Mouse (Mus musculus) embryonic fibroblast, embryonic 13.5 days (primary cell): ENCODE results near the gene Mamdc2. TPM values are rescaled to one million over a fixed set of nuclear protein-coding genes. Genes with fewer than 3 reads are reported as not detected.
"Not testable (repeated sequence)": the region's sequence is repeated elsewhere in the genome, so short reads cannot be mapped to it uniquely, and the experiment has no call there.

ENCODE experiments used
- H3K27ac ChIP-seq: 2 replicates; pipeline ENCODE4 v1.5.1; 2012; ENCODE audit warnings: low read length, control low read depth, inconsistent platforms; ENCODE audit not compliant: insufficient read depth
- H3K4me1 ChIP-seq: 2 replicates; pipeline ENCODE4 v1.6.1; 2011; ENCODE audit warnings: low read length; ENCODE audit not compliant: control insufficient read depth, insufficient read depth
- H3K4me3 ChIP-seq: 2 replicates; pipeline ENCODE4 v1.5.1; 2011; ENCODE audit warnings: mild to moderate bottlenecking, control low read depth, low read length; ENCODE audit not compliant: insufficient read depth
- CTCF ChIP-seq: IDR thresholded peaks from 2 replicates; pipeline ENCODE4 v1.5.1; 2011; ENCODE audit warnings: mild to moderate bottlenecking, control low read depth, low read length, moderate library complexity, borderline replicate concordance; ENCODE audit not compliant: insufficient read depth
- POLR2A ChIP-seq: IDR thresholded peaks from 2 replicates; pipeline ENCODE4 v1.6.1; 2011; ENCODE audit warnings: low read depth, mild to moderate bottlenecking, control low read depth, low read length, moderate library complexity
- polyA plus RNA-seq: library from polyadenylated mRNA; stranded (reverse); fragments of >200 nt; gene quantifications from 2 replicates; pipeline ENCODE4 v1.2.4, GENCODE M21; 2011; ENCODE audit warnings: low read depth; ENCODE audit not compliant: missing spikeins, insufficient read length

The Mamdc2 gene
- 19.3 and 21.7 TPM in 2 replicates for polyA plus RNA-seq

GRCm38 (mm10) chr19:23447988-23448497 is at the start of gene Mamdc2:
Mamdc2 (minus strand) TSS chr19:23448442.
- no peak within 1 kb of the TSS for H3K27ac ChIP-seq
- TF ChIP-seq CTCF (no peak), POLR2A (peak; percentile 47)
- peak within 1 kb of the TSS; percentile 50 for H3K4me3 ChIP-seq
- H3K4me1 ChIP-seq, result peaks cover 4% of the 10 kb centered on the region

- TF ChIP-seq CTCF, result no peak
- no peak for TF ChIP-seq POLR2A
- H3K27ac ChIP-seq, result no peak overlapping the region
- H3K4me3 ChIP-seq, result no peak overlapping the region
- H3K4me1 ChIP-seq, result peaks cover 2% of the 10 kb centered on the region
Observed at GRCm38 (mm10) chr19:23498011-23498410, 49.8 kb upstream of the Mamdc2 start.

GRCm38 (mm10) chr19:23497171-23497917 is 49.1 kb upstream of the Mamdc2 start:
- Histone ChIP-seq H3K27ac (no peak overlapping the region; the same call in 1 of the 2 replicates), H3K4me3 (no peak overlapping the region), H3K4me1 (peaks cover 2% of the 10 kb centered on the region)
- no peak for TF ChIP-seq CTCF
- no peak for TF ChIP-seq POLR2A

GRCm38 (mm10) chr19:23496536-23496935 is 48.3 kb upstream of the Mamdc2 start:
- no peak for TF ChIP-seq POLR2A
- TF ChIP-seq CTCF, result no peak
- no peak overlapping the region for H3K27ac ChIP-seq
- H3K4me3 ChIP-seq, result no peak overlapping the region
- H3K4me1 ChIP-seq, result peaks cover 2% of the 10 kb centered on the region

- Histone ChIP-seq H3K4me1 (peaks cover 4% of the 10 kb centered on the region), H3K4me3 (no peak overlapping the region), H3K27ac (no peak overlapping the region)
- no peak for TF ChIP-seq CTCF
- no peak for TF ChIP-seq POLR2A
Observed at GRCm38 (mm10) chr19:23492663-23493062, 44.4 kb upstream of the Mamdc2 start.

GRCm38 (mm10) chr19:23490703-23491102 is 42.5 kb upstream of the Mamdc2 start:
- H3K27ac ChIP-seq, H3K4me1 ChIP-seq, H3K4me3 ChIP-seq: not testable (repeated sequence)

- no peak overlapping the region for H3K27ac ChIP-seq
- no peak overlapping the region for H3K4me3 ChIP-seq
- TF ChIP-seq POLR2A, result no peak
- TF ChIP-seq CTCF, result no peak
- peaks cover 2% of the 10 kb centered on the region; the same call in 1 of the 2 replicates for H3K4me1 ChIP-seq
Observed at GRCm38 (mm10) chr19:23489780-23490179, 41.5 kb upstream of the Mamdc2 start.

- no peak overlapping the region for H3K4me3 ChIP-seq
- H3K27ac ChIP-seq, result no peak overlapping the region
- H3K4me1 ChIP-seq, result peaks cover 3% of the 10 kb centered on the region; the same call in 1 of the 2 replicates
- TF ChIP-seq POLR2A (no peak), CTCF (no peak)
Observed at GRCm38 (mm10) chr19:23487421-23487820, 39.2 kb upstream of the Mamdc2 start.

- Histone ChIP-seq H3K27ac (no peak overlapping the region), H3K4me3 (no peak overlapping the region), H3K4me1 (peaks cover 4% of the 10 kb centered on the region; the same call in 1 of the 2 replicates)
- TF ChIP-seq POLR2A (no peak), CTCF (no peak)
Observed at GRCm38 (mm10) chr19:23486631-23487270, 38.5 kb upstream of the Mamdc2 start.
